Mouse (Mus musculus) c-Kit-negative CD71-positive TER-119-positive erythroid progenitor cells, embryonic 14.5 days (primary cell): ENCODE results near the gene Gp9.
A peak's percentile ranks its signal among the peaks of the same experiment; 100 is the strongest.
"Not testable (repeated sequence)": the region's sequence is repeated elsewhere in the genome, so short reads cannot be mapped to it uniquely, and the experiment has no call there.

Source experiments
- DNase-seq: peaks from one replicate; pipeline ENCODE4 v3.0.0-alpha.2; 2013; ENCODE audit warnings: low read depth, low spot score

Gp9 gene

DNA sequence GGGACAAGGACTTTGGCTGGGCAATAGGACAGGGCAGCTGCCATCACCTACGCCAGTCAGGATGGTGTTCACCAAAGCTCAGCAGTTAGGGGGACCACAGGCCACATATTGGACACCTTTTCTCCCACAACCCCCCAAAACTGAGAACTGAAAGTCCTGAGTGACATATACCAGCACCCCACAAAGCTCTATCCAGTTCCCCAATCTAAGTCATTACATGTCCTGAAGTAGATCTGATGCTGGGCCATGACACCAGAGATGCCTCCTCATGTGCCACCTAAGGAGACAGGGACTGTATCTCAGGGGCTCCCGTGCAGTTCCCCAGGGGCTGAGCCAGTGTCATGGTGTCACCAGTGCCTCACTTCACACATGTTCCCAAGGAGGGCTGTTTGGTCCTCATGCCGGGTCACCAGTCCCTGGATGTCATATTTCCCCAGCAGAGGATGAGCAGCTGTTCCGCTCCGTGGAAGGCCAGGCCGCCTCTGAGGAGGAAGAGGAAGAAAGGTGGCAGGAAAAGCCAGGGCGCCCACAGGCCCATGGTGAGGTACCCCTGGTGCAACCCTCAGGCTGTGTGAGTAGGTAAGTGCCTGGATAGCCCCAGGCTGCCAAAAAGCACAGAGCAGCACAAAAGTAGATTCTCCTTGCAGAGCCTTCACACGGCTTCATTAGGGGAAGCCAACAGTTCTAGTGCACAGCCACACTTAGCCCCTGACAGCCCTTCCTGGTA is 27.5 kb upstream of the Gp9 start:
- no peak for DNase-seq

DNA sequence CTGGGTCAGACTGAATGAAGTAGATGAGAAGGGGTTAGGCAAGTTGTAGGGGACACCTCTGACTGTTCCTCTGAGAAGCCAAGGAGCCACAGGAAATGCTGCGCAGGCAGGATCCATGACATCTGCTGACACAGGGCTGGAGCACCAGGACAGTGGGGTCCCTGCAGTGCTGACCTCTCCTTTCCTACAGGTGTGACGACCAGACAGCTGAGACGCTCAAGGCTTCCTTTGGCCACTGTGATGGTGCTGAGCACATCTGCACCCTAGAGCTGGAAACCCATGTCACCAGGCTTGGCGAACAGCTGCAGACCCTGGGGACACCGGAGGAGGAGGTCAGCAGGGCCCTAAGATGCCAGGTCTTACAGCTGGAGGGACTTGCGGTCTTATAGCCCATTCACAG is 26.3 kb upstream of the Gp9 start:
- no peak for DNase-seq

DNA sequence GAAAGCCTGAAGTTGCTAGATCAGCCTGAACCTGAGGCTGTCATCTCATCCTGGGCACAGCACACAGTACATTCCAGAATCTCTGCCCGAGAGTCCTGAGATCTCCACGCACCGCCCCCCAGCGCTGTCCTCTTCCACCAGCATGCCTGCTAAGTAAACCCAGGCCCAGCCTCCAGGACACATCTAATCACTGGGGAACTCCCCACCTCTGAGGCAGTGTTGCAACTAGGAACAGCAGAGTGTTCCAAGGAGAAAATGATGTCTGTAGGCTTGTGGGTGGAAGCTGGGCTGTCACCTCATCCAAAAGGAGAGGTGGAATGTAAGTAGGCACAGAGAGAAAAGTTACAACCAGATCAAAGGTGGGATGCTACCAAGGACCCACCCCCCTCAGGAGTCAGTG is 22.7 kb upstream of the Gp9 start:
- DNase-seq, result no peak

DNA sequence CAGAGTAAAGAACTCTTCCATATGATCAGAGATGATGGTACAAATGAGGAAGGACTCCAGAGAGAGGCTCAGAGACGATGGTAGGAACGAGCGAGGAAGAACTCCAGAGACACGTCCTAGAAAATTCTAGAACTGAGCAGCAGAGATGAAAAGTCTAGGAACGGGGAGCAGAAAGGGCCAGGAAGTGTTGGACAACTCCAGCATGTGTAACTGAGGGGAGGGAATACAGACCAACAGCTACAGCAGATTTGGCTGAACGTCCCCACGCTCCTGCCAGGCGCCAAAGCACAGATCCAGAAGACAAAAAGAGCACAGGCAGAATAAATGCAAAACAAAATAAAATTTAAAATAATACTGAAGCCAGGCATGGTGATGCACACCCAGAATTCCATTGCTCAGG is 21.0 kb upstream of the Gp9 start:
- DNase-seq, result no peak

DNA sequence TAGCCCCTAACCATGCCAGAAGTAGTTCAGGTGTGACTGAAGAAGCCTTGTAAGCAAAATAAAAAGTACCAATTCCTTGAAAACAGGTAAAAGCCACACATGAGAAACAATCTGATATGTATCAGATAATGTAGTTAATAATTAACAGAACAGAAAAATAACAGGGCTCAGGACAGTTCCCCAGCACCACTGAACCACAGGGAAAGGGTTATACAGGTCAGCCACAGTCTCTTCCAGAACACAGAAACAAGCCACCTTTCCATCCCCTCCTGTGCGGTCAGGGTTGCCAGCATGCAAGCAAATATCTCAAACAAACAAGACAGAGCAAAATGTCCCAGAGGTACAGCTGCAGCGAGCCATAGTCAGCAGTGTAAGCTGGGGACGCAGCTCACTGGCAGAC is 18.5 kb upstream of the Gp9 start:
- no peak for DNase-seq

DNA sequence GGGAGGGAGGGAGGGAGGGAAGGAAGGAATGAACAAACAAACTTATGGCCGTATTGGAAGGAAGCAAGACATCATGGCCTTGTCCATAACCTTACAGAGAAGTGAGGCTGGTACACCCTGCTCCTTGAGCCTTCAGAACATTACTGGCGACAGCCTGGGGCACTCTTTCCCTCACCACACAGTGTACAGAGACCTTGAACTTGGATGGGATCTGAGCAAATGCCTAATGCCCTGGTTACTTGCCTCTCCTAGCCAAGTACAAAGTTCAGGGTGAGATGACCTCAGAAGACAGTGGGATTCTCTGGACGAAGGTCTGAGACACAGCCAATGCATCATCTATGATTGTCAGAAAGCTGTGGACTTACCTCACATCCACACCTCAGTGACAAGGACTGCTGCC is 18.0 kb upstream of the Gp9 start:
- no peak for DNase-seq

DNA sequence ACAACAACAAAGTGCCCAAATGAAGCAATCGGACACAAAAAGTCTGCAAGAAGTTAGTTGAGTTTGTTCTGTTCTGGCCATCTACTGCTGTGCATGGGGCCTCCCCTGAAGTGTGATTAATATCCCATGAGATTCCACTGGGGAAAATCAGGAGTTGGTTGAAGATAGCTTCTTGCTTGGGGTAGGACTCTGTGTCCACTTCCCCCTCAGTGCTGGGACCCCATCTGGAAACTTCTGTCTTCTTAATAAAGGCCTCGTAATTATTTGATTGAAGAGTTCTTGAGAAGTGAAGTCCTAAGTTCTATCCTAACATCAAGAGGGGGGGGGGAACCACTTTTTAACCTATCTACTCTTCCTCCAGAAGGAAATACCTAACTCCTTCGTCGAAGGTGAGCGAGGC is 15.7 kb upstream of the Gp9 start:
- DNase-seq, result no peak

DNA sequence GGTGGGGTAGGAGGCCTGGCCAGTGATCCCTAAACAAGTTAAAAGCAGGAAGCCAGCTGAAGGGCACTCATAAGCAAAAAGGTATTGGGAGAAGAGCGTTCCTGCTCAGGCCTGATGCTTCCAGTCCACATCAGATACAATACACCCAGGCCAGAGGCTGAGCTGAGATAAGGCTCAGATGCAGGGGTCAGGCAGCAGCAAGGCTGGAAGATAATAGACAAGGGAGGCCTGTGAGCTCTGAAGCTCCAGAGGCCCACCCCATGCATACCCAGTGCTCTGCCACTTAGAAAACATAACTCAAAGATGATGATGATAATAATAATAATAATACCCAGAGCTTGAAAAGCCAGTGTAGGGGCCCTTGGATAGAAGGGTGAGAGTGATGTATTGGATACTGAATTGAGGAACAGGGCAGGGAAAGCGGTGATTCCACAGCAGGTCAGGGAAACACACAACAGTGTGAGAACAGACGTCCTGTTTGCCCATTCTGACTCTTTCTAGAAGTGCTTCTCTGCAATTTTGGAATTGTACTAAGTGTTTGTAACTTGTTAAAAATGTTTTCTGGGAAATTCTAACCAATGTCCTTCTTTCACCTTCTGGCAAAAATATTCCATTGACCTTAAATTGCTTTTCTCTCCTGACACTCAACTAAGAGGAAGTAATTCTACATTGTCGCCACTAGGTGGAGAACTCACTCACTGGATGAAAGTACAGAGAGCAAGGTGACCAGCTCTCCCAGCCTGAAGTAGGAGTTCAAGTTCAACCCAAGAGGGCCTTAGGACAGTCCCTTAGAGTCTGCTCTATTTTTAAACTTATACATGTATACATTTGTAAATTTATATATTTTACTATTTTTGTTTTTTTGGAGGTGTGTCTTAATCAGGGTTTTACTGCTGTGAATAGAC is 14.2 kb upstream of the Gp9 start:
- peak; percentile 62 for DNase-seq

DNA sequence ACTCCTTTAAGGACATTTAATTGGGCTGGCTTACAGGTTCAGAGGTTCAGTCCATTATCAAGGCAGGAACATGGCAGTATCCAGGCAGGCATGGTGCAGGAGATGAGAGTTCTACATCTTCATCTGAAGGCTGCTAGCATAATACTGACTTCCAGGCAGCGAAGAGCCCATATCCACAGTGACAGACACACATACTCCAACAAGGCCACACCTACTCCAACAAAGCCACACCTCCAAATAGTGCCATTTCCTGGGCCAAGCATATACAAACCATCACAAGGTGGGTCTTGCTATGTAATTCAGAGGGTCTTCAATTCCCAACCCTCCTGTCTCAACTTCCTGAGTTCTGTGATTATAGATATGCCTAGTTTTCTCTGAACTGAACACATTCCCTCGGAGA is 13.6 kb upstream of the Gp9 start:
- not testable (repeated sequence) for DNase-seq

DNA sequence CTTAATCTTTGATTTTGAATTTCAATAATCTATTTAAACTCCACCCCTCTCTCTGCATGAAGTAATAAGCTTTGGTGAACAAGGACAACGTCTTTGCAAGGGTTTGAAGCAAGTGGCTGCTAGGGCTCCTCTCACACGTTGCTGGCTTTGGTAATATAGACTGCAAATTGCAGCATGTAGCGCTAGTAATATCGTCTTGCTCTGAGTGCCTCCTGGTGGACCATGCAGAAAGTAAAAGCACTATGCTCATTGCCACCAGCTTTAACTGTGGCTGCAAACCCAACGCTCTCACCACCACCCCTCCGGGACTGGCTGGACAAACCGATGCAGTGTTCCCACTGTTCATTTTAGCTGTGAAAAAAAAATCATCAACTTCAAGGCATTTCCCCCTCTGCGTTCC is 7.2 kb upstream of the Gp9 start:
- no peak for DNase-seq

DNA sequence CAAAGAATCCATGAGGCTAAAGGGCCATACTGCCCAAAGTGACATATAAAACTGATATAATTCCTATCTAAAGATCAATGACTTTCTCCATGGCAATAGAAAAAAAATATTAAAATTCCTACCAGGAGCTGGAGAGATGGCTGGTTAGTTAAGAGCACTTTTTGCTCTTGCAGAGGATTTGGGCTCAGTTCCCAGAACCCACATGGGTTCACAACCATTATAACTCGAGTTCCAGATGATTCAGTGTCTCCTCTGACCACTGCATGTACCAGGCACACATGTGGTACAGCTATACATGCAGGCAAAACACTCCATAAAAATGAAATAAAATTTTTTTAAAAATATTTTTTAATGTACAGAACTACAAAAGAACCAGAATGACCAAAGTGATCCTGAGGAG is 3.4 kb upstream of the Gp9 start:
- DNase-seq, result no peak

DNA sequence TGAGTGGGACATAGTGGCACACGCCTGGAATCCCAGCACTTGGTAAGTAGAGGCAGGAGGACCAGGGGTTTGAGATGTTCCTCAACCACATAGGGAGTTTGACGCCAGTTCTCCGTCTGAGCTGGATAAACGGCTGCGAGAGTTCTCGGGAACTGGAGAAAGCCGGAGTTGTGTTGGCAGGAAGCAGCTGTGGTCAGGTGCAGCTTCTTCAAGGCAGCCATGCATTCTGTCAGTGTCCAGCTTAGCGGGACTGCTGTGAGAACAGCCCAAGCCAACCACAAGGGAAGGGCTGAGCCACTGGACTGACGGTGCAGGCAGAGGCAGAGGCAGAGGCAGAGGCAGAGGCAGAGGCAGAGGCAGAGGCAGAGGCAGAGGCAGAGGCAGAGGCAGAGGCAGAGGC is 3.0 kb upstream of the Gp9 start:
- DNase-seq, result no peak

DNA sequence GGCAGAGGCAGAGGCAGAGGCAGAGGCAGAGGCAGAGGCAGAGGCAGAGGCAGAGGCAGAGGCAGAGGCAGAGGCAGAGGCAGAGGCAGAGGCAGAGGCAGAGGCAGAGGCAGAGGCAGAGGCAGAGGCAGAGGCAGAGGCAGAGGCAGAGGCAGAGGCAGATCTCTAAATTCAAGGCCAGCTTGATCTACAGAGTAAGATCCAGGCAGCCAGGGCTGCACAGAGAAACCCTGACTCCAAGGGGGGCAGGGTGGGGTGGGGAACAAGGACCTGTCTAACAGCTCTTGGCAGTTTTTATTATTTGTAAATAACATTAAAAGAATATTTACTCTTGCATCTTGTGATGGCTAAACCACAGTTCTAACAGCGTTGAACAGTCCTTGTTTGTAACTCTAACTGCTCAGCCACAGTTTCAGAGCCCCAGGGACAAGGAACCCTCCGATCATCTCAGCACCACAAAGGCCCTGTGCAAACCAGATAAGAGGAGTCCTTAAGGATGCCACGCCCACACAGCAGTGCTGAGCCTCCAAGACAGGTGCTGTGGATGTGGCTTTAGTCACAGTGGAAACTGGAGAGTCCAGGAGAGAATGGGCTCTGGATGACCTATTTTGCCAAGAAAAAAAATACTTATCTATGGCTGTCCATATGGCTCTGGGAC is 2.2 kb upstream of the Gp9 start:
- peak; percentile 91 for DNase-seq

DNA sequence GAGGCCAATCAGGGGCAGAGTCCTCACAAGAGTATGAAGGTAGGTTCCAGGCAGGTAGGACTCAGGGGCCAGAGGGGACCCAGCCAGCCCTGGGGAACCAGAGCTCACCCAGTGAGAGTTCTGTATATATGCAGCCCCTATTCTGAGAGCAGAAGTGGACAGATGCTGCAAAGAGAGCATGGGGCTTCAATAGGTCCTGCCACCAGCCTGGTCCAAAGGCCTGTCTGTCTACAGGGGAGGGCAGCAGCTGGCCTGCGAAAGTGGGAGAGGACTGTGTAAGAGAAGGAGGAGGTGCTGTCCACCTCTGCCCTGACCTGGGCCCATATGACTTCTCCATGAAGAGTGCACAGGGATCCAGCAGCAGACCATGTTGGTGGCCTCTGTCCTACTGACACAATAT is 1.2 kb upstream of the Gp9 start:
- no peak for DNase-seq

DNA sequence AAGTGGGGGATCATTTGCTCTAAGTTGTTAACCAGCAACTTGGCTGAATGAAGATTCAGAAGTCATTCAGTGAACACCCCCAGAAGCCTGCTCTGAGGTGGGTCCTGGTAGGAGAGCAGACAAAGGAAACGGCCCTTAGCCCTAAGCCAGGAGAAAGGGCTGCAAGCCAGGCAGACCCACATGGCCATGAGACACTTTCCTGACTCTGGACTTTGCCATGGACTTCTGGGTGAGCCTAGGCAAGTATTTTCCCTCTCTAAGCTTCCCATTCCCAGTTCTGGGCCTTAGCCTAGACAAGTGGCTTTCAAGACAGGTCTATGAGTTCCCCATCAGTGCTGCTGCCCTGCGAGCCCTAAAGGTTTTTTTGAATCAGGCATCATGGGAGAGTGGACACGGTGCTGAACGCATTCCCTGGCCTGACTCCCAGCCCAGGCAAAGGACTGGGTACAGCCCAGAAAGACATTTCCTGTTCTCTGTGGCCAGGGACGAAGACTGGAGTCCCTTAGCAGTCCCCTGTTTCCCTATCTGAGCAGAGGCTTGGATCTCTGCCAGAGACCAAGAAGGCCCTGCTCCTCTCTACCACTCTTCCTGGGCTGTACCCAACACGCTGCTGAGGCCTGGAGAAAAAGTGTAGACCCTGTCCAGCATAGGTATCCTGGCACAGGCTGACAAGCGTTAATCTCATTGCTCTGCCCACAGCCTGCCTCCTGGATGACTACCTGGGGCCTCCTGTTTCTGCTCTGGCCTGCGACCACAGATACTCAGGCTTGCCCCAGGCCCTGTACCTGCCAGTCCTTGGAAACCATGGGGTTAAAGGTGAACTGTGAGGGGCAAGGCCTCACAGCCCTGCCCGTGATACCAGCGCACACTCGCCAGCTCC is 662 bp downstream of the Gp9 start:
- DNase-seq, result no peak

DNA sequence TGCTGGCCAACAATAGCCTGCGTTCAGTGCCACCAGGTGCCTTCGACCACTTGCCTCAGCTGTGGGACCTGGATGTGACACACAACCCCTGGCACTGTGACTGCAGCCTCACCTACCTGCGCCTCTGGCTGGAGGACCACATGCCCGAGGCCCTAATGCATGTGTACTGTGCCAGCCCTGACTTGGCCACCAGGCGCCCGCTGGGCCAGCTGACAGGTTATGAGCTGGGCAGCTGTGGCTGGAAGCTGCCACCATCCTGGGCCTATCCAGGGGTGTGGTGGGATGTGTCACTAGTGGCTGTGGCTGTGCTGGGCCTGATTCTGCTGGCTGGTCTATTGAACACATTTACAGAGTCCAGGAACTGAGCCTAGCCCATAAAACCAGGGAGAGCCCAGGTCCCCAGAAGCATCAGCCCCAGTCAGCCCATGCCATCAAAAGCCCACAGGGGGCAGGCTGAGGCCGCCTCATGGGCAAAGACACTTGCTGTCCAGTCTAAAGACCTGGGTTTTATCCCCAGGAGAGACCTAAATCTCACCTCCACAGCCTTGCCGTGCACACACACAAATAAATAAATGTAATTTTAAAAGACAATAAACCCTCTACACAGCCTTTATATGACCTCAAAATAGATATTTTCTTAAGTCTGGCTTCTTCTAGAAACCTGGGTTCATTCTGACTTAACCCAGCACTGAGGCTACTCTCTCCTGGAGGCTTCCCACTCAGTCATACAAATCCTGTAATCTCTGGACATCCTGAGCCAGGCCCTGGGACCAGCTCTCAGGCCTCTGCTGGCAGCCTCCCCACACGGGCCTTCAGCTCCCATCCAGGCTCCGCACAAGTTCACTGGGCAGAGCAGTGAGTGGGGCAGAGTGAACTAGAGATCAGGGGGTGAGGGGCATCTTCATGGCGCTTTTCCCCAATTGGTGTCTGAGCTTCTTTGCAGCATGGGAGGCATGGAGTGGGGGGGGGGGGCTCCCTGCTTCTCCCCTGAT is 1.6 kb downstream of the Gp9 start:
- DNase-seq, result no peak

DNA sequence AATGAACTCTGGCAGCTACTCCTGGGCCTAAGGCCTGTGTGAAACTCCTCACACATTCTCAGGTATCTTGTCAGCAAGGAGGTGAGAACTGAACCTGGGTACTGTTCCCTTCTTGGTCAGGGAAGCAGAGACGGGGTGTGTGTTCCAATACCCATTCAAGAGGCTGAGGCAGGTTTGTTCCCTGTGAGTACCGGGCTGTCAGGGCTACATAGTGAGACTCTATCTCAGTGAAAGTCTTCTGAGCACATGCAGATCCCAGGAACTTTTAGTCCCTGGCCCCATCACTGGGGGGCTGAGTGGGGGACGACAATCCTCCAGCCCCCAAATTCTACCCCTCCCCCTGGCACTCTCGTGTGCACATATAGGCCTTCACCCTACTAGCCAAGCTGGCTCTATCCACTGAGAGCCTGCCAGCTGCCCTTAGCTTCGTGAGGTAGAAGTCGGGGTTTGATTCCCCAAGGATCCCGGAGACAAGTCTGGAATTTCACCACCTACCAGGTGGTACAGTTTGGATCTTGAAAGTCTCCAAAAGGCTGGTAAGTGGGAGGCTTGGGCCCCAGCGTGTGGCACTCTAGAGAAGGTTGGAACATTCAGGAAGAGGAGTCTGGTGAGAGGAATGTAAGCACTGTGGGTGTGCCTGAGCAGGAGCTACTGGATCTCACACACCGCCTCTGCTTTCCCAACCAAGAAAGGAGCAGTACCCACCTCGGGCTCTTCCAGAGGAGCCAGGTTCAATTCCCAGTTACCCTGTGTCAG is 2.9 kb downstream of the Gp9 start:
- no peak for DNase-seq

DNA sequence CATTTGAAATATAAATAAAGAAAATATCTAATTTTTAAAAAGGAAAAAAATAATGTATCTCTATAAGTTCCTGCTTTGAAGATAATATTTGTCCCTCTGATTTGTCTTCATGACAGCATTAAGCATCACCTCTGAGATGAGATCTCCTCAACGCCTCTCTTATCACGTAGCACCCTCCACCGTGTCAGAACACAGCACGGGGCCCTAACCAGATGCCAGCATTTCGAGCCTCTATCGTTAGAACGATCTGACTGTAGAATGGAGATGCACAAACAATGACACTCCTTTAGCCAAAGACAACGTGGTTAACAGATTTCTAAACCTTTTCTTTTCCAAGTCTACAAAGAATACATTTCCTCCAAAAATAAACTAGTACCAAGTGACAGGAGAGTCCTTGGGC is 6.2 kb downstream of the Gp9 start:
- no peak for DNase-seq

DNA sequence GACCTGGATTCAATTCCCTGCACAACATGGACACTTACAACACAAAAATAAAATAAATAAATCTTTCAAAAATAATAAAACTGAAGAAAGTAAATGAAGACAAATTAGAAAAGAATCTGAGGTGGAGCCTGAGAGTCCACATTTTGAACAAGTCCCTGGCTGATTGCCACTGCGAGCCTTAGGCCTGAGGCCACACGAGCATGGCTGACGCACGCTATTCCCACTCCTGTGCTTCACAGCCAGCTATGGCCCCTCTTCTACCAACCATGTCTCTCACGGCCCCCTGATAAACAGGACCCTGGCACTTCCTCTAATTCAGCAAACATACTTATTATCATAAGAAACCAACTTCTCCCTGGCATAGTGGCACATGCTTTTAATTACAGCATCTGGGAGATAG is 8.7 kb downstream of the Gp9 start:
- no peak for DNase-seq
